Mouse (Mus musculus): ENCODE data around the gene Osbpl2. TPM values are rescaled to one million over a fixed set of nuclear protein-coding genes. Genes with fewer than 3 reads are reported as not detected.

Osbpl2 gene
- polyA plus RNA-seq, 1 experiment from 2014 or later = 10.4 TPM

DNA sequence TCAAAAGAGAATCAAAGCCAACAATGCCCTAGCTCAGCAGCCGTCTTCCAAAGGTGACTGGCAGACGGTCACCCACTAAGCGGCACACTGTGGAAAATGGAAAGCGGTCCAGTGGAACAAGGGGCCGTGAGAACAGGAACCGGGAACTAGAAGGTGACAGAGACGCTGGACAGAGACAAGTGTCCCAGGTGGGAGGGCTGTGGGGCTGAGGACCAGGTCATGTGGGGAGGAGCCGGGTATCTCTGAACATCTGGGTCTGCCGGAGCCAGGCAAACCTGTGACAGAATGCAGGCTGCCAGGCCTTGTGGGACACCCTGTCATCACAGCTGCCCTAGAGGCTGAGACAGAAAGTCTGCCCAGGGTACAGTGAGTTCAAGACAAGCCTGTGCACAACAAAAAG lies 85.4 kb downstream of the Osbpl2 start:
- Histone ChIP-seq H3K27me3 (no peaks in the 10 kb centered on the region), H3K4me3 (replicated peaks) (no peak overlapping the region), H3K4me2 (no peak overlapping the region), H3K4me1 (replicated peaks) (no peaks in the 10 kb centered on the region), H3K27ac (no peak overlapping the region), H3K9me3 (replicated peaks) (no peaks in the 10 kb centered on the region), H3K9ac (no peak overlapping the region), H3K36me3 (no peaks in the 10 kb centered on the region)
- DNase-seq = no peak
- no peak for ATAC-seq (ENCODE audit: low read depth)
- WGBS (ENCODE audit: insufficient replicate concordance) = 68% methylated on average over 9 of the region's 9 CpGs

DNA sequence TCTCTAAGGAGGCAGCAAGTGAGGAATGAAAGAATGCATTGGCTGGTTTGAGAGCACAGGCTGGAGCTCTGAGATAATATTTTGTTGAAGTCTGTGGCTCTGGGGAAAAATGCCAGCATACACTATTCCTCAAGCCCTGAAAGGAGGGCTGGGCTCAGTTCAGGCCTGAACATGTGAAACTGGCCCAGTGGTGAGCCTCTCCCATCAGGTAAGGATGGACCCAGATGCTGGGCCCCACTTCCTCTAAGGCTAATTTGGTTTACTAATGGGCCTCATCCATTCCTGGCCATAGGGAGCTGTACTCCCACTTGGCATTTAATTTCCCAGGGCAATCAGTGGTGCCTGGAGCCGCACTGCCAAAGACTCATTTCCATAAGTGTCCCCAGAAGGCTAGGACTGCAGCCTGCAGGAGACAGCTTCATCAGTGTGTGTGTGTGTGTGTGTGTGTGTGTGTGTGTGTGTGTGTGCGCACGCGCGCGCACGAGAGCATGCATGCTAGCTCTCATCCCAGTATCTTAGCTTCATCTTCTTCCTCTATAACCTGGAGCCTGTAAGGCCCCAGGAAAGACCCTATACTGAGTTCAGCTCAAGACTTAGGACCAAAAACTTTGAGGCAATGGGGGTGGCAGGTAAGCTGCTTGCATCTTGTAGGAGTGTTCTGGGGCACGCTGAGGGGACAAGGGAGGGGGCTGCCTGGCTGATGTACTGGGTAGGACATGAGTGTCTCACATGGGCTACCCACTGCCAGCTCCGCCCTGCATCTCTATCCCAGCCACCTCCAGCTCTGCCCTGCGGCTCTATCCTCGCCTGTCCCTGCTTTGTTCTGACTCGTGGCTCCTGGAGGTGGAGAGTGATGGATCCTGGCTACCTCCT lies 86.2 kb downstream of the Osbpl2 start:
- no peaks in the 10 kb centered on the region for H3K4me1 ChIP-seq (replicated peaks)
- no peaks in the 10 kb centered on the region for H3K27me3 ChIP-seq
- no peak overlapping the region for H3K27ac ChIP-seq
- no peaks in the 10 kb centered on the region for H3K36me3 ChIP-seq
- no peak overlapping the region for H3K4me3 ChIP-seq (replicated peaks)
- no peak for DNase-seq
- H3K9me3 ChIP-seq (replicated peaks) = no peaks in the 10 kb centered on the region
- no peak overlapping the region for H3K9ac ChIP-seq
- no peak overlapping the region for H3K4me2 ChIP-seq
- no peak for ATAC-seq (ENCODE audit: low read depth)
- WGBS (ENCODE audit: insufficient replicate concordance) = 78% methylated on average over 9 of the region's 12 CpGs

DNA sequence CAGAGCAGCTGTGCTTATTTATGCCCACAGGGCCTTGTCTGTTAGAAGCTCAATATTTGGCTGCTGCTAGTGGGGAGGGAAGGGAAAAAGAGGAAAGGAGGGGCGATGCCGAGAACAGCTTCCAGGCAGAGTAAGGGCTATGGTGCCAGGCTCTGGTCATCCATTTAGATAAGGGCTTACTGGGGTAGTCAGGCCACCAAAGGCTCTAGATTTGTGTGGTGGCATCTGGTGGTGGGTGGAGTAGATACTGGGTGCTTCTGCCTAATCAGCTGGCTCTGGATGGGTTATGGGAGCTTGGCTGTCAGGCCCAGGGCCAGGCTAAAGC lies 86.8 kb downstream of the Osbpl2 start:
- Histone ChIP-seq H3K9ac (no peak overlapping the region), H3K4me2 (no peak overlapping the region), H3K4me3 (replicated peaks) (no peak overlapping the region), H3K4me1 (replicated peaks) (no peaks in the 10 kb centered on the region), H3K27ac (no peak overlapping the region), H3K36me3 (no peaks in the 10 kb centered on the region), H3K27me3 (no peaks in the 10 kb centered on the region), H3K9me3 (replicated peaks) (no peaks in the 10 kb centered on the region)
- 84% methylated on average over 2 of the region's 2 CpGs for WGBS (ENCODE audit: insufficient replicate concordance)
- DNase-seq (no peak), ATAC-seq (ENCODE audit: low read depth) (no peak)

DNA sequence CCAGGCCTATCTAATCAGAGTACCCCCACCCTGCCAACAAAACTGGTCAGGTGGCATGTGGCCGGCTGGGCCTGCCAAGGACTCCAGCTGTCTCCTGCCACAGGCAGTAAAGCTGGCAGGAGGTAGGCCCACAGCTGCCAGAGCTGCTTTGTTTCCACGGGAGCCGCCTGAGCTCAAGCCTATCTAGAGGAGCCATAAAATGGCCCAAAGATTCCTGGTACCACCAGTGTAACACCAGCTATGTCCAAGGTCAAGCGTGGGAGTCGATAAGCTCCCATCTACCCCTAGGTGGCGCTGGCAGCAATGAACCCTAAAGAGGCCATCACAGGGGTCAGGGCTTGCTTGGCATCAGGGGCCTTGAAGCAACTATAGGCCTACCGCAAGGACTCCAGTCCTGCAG lies 88.7 kb downstream of the Osbpl2 start:
- H3K27ac ChIP-seq = no peak overlapping the region
- ATAC-seq (ENCODE audit: low read depth) (peak; percentile 54; the same call in 1 of the 2 replicates), DNase-seq (no peak)
- no peak overlapping the region for H3K4me2 ChIP-seq
- no peak overlapping the region for H3K4me3 ChIP-seq (replicated peaks)
- H3K27me3 ChIP-seq = no peaks in the 10 kb centered on the region
- no peaks in the 10 kb centered on the region for H3K36me3 ChIP-seq
- H3K4me1 ChIP-seq (replicated peaks) = no peaks in the 10 kb centered on the region
- no peak overlapping the region for H3K9ac ChIP-seq
- H3K9me3 ChIP-seq (replicated peaks) = 0 out of 2 replicates have a peak, but pooled peaks cover 3% of the 10 kb centered on the region
- WGBS (ENCODE audit: insufficient replicate concordance) = 59% methylated on average over 7 of the region's 7 CpGs

DNA sequence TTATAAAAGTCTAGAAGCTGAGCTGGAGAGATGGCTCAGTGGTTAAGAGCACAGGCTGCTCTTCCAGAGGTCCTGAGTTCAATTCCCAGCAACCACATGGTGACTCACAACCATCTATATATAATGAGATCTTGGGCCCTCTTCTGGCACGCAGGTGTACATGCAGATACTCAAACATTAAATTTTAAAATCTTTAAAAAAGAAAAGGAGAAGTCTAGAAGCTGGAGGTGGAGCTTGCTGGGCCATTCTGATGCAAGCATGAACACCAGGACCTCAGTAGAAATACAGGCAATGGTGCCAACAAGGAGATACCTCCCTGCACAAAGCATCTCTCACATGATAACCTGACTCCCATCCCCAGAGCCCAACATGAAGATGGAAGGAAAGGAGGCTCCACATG lies 89.9 kb downstream of the Osbpl2 start:
- Histone ChIP-seq H3K4me1 (replicated peaks) (0 out of 2 replicates have a peak, but pooled peaks cover under 1% of the 10 kb centered on the region), H3K27me3 (no peaks in the 10 kb centered on the region), H3K27ac (no peak overlapping the region), H3K36me3 (no peaks in the 10 kb centered on the region), H3K4me2 (no peak overlapping the region), H3K4me3 (replicated peaks) (no peak overlapping the region), H3K9ac (no peak overlapping the region), H3K9me3 (replicated peaks) (0 out of 2 replicates have a peak, but pooled peaks cover 3% of the 10 kb centered on the region)
- ATAC-seq (ENCODE audit: low read depth) = no peak
- WGBS (ENCODE audit: insufficient replicate concordance) = 52% methylated on average over 1 of the region's 1 CpGs
- no peak for DNase-seq

DNA sequence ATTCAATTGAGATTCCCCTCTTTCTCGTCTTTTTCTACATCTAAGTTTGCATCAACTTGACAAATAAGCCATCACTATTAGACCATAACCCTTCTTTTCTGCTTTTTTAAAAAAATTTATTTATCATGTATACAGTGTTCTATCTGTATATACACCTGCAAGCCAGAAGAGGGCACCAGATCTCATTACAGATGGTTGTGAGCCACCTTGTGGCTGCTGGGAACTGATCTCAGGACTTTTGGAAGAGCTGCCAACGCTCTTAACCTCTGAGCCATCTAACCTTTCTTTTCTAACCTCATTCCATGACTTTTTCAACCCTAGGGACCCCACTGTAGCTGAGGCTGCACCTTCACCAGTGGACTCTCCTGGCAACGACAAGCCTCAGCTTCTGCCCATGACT lies 93.1 kb downstream of the Osbpl2 start:
- Histone ChIP-seq H3K36me3 (no peaks in the 10 kb centered on the region), H3K9ac (no peak overlapping the region), H3K4me2 (no peak overlapping the region), H3K4me1 (replicated peaks) (peaks cover 18% of the 10 kb centered on the region), H3K27me3 (no peaks in the 10 kb centered on the region), H3K4me3 (replicated peaks) (no peak overlapping the region), H3K27ac (no peak overlapping the region), H3K9me3 (replicated peaks) (0 out of 2 replicates have a peak, but pooled peaks cover 3% of the 10 kb centered on the region)
- ATAC-seq (ENCODE audit: low read depth) (no peak), DNase-seq (no peak)
- 70% methylated on average over 3 of the region's 3 CpGs for WGBS (ENCODE audit: insufficient replicate concordance)

Small RNAs within 50 kb of the gene (microRNA-seq; reads per million reads assigned to microRNA genes)
- not detected for gene Mir7005

Other genes starting within 250 kb of the Osbpl2 start
- 2.0 and 2.1 TPM in 2 replicates for gene Taf4, start 142.7 kb upstream of the Osbpl2 start, polyA plus RNA-seq (2015; fragmentation: Nextera tagmentation; extraction: Ambion mirVana)
- 2.0 and 2.1 TPM in 2 replicates for gene Lsm14b, start 94.3 kb upstream of the Osbpl2 start, polyA plus RNA-seq (2015; fragmentation: Nextera tagmentation; extraction: Ambion mirVana)
- 423 and 429 TPM in 2 replicates for gene Psma7, start 76.9 kb upstream of the Osbpl2 start, polyA plus RNA-seq (2015; fragmentation: Nextera tagmentation; extraction: Ambion mirVana)
- 0.77 and 0.87 TPM in 2 replicates for gene Ss18l1, start 76.8 kb upstream of the Osbpl2 start, polyA plus RNA-seq (2015; fragmentation: Nextera tagmentation; extraction: Ambion mirVana)
- 14.7 and 15.2 TPM in 2 replicates for gene Mtg2, start 48.7 kb upstream of the Osbpl2 start, polyA plus RNA-seq (2015; fragmentation: Nextera tagmentation; extraction: Ambion mirVana)
- not detected in 2 replicates for gene Hrh3, start 14.8 kb upstream of the Osbpl2 start, polyA plus RNA-seq (2015; fragmentation: Nextera tagmentation; extraction: Ambion mirVana)
- 151 and 159 TPM in 2 replicates for gene Adrm1, start 52.2 kb downstream of the Osbpl2 start, polyA plus RNA-seq (2015; fragmentation: Nextera tagmentation; extraction: Ambion mirVana)
- 1.5 and 1.9 TPM in 2 replicates for gene Lama5, start 106.6 kb downstream of the Osbpl2 start, polyA plus RNA-seq (2015; fragmentation: Nextera tagmentation; extraction: Ambion mirVana)
- gene Rps21, start 138.1 kb downstream of the Osbpl2 start, polyA plus RNA-seq (2015; fragmentation: Nextera tagmentation; extraction: Ambion mirVana) = 525 and 552 TPM in 2 replicates
- 4.2 and 4.4 TPM in 2 replicates for gene Cables2, start 154.2 kb downstream of the Osbpl2 start, polyA plus RNA-seq (2015; fragmentation: Nextera tagmentation; extraction: Ambion mirVana)
- gene Rbbp8nl, start 170.6 kb downstream of the Osbpl2 start, polyA plus RNA-seq (2015; fragmentation: Nextera tagmentation; extraction: Ambion mirVana) = not detected in 2 replicates
- 0.76 and 0.90 TPM in 2 replicates for gene Gata5, start 215.4 kb downstream of the Osbpl2 start, polyA plus RNA-seq (2015; fragmentation: Nextera tagmentation; extraction: Ambion mirVana)